Mouse (Mus musculus): ENCODE measurements around the gene D6Ertd527e. TPM values are rescaled to one million over a fixed set of nuclear protein-coding genes. Genes with fewer than 3 reads are reported as not detected.

D6Ertd527e gene
- polyA plus RNA-seq, 1 experiment from 2014 or later, result 0.52 TPM

DNA sequence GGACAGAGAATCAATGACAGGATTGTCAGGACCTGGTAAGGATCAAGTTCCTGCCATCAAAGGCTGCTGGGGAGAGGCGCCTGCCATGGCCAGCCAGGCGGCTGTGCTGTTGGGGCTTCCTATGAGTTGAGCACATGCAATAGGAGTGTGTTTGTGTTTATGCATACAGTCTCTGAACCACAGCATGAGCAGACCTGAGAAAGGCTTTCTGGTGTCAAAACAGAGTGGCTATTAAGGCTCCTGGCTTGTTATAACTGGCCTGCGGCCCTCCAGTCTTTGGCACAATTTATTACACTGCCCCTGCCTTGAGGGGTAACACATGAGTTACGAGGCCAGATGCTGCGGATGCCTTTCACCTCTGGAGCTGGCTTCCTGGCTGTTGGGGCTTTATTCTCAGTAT is 55.6 kb downstream of the D6Ertd527e start:
- Histone ChIP-seq H3K9me3 (replicated peaks) (no peaks in the 10 kb centered on the region), H3K4me2 (replicated peaks) (no peak overlapping the region), H3K27me3 (no peaks in the 10 kb centered on the region), H3K4me1 (no peaks in the 10 kb centered on the region), H3K9ac (no peak overlapping the region), H3K36me3 (no peaks in the 10 kb centered on the region), H3K4me3 (no peak overlapping the region), H3K27ac (no peak overlapping the region)
- no peak for ATAC-seq (ENCODE audit: low FRiP score)
- 80% methylated on average over 5 of the region's 5 CpGs for WGBS

DNA sequence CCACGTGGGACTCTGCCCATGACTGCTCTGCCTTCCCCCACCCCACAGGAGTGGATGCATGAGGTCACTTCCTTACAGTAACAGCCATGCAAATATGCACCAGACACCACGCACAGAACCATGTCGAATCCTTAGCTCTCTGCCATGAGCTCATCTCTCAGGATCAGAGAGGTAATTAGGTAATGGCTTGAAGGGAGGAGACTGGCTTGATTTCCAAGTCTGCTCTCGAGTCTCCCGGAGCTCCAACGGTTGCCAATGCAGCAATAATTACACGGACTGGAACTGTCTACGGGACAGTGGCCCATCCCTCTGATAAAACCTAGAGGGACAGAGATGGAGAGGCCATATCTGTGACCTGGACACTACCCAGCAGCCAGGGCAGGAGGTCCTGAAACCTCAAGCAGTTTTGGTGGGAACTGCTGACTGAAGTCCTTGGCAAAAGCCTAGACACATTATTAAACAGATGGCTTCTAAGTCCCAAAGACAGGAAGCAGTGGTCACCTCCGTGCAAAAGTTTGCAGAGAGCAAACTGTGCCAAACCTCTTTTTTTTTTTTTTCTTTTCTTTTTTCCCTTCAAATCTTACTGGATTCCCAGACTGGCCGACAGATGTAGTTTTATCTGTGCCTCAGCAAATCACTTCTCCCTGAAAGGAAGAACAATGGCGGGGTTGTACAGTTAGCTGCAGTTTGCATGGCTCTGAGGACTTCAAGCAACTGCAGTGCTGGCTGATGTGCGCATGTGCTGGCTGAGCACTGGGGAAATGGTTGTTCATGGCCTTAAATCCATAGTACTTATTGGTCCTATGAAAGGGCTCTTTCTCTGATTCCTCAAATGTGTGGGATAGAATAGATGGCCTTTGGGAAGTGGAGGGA is 57.1 kb downstream of the D6Ertd527e start:
- no peaks in the 10 kb centered on the region for H3K4me1 ChIP-seq
- no peaks in the 10 kb centered on the region for H3K9me3 ChIP-seq (replicated peaks)
- H3K4me2 ChIP-seq (replicated peaks), result no peak overlapping the region
- H3K27me3 ChIP-seq, result no peaks in the 10 kb centered on the region
- no peak overlapping the region for H3K9ac ChIP-seq
- no peak overlapping the region for H3K27ac ChIP-seq
- WGBS, result 85% methylated on average over 12 of the region's 12 CpGs
- H3K4me3 ChIP-seq, result no peak overlapping the region
- no peaks in the 10 kb centered on the region for H3K36me3 ChIP-seq
- ATAC-seq (ENCODE audit: low FRiP score), result no peak

Other genes with a start within 250 kb of the D6Ertd527e start
- gene Nfu1, start 95.5 kb upstream of the D6Ertd527e start, polyA plus RNA-seq (2016; fragmentation: Nextera tagmentation; extraction: Ambion mirVana), result 91.5 and 94.0 TPM in 2 replicates
- 25.5 and 25.7 TPM in 2 replicates for gene Gfpt1, start 61.9 kb upstream of the D6Ertd527e start, polyA plus RNA-seq (2016; fragmentation: Nextera tagmentation; extraction: Ambion mirVana)
- gene Antxr1, start 231.1 kb downstream of the D6Ertd527e start, polyA plus RNA-seq (2016; fragmentation: Nextera tagmentation; extraction: Ambion mirVana), result 5.0 and 5.1 TPM in 2 replicates
- not detected in 2 replicates for gene Gkn1, start 246.2 kb downstream of the D6Ertd527e start, polyA plus RNA-seq (2016; fragmentation: Nextera tagmentation; extraction: Ambion mirVana)